Mouse (Mus musculus) forebrain, embryonic 11.5 days (tissue): ENCODE measurements around the gene Rnf111. TPM values are rescaled to one million over a fixed set of nuclear protein-coding genes. Genes with fewer than 3 reads are reported as not detected.
A peak's percentile ranks its signal among the peaks of the same experiment; 100 is the strongest.

Experiments used
- ATAC-seq: fragments of 200-750 bp; cut with Nextera tagmentation; replicated peaks from 2 replicates; pipeline ENCODE4 v1.8.0; 2017; ENCODE audit warnings: moderate TSS enrichment; ENCODE audit not compliant: low FRiP score
- DNase-seq: peaks from one replicate; pipeline ENCODE4 v3.0.0-alpha.2; 2017; ENCODE audit warnings: low spot score
- H3K27ac ChIP-seq: fragments of 300-500 bp; sonication (generic); 2 replicates; pipeline ENCODE4 v1.5.1; 2014; ENCODE audit warnings: low read depth, low read length
- H3K27me3 ChIP-seq: fragments of 300-500 bp; sonication (generic); 2 replicates; pipeline ENCODE4 v1.6.1; 2014; ENCODE audit warnings: mild to moderate bottlenecking, low read length, mixed read lengths; ENCODE audit not compliant: control insufficient read depth, insufficient read depth
- H3K36me3 ChIP-seq: fragments of 300-500 bp; sonication (generic); 2 replicates; pipeline ENCODE4 v1.6.1; 2014; ENCODE audit warnings: mild to moderate bottlenecking, low read length, moderate library complexity, mixed read lengths; ENCODE audit not compliant: control insufficient read depth, insufficient read depth
- H3K4me1 ChIP-seq: fragments of 300-500 bp; sonication (generic); replicated peaks from 2 replicates; pipeline ENCODE4 v1.6.1; 2014; ENCODE audit warnings: low read length, mixed read lengths; ENCODE audit not compliant: control insufficient read depth, insufficient read depth
- H3K4me2 ChIP-seq: fragments of 300-500 bp; sonication (generic); 2 replicates; pipeline ENCODE4 v1.6.1; 2014; ENCODE audit warnings: low read depth, mild to moderate bottlenecking, low read length, moderate library complexity, mixed read lengths; ENCODE audit not compliant: severe bottlenecking
- H3K4me3 ChIP-seq: fragments of 300-500 bp; sonication (generic); 2 replicates; pipeline ENCODE4 v1.5.1; 2014; ENCODE audit warnings: low read depth, low read length
- H3K9ac ChIP-seq: fragments of 300-500 bp; sonication (generic); 2 replicates; pipeline ENCODE4 v1.6.1; 2014; ENCODE audit warnings: low read length
- H3K9me3 ChIP-seq: fragments of 300-500 bp; sonication (generic); 2 replicates; pipeline ENCODE4 v1.6.1; 2016; ENCODE audit warnings: low read length, mixed read lengths; ENCODE audit not compliant: control insufficient read depth
- WGBS: fragments of 180-500 bp; shearing (Covaris S2); extraction: QIAGEN DNeasy Blood & Tissue Kit; methylation state at CpG from one replicate; pipeline ENCODE4 v1.1.7; 2014; 5-methylcytosine and 5-hydroxymethylcytosine counted together
- polyA plus RNA-seq: library from polyadenylated mRNA; unstranded; fragments of >200 nt; fragmentation: Nextera tagmentation; extraction: Ambion mirVana; gene quantifications from 2 replicates; pipeline ENCODE4 v1.2.1, GENCODE M21; 2014

Rnf111 gene
- polyA plus RNA-seq, 1 experiment from 2014 or later: 43.6 TPM

- no peaks in the 10 kb centered on the region for H3K27me3 ChIP-seq
- no peak overlapping the region for H3K4me2 ChIP-seq
- no peaks in the 10 kb centered on the region for H3K36me3 ChIP-seq
- no peak overlapping the region for H3K27ac ChIP-seq
- no peak for DNase-seq
- no peak overlapping the region for H3K9ac ChIP-seq
- WGBS: 82% methylated on average over 4 of the region's 4 CpGs
- no peaks in the 10 kb centered on the region for H3K4me1 ChIP-seq
- ATAC-seq: no peak
- H3K4me3 ChIP-seq: no peak overlapping the region
- H3K9me3 ChIP-seq: no peaks in the 10 kb centered on the region
Measured at GRCm38 (mm10) chr9:70509906-70510525, 6.5 kb upstream of the Rnf111 start.

GRCm38 (mm10) chr9:70506787-70507186, 3.3 kb upstream of the Rnf111 start:
- Histone ChIP-seq H3K27me3 (no peaks in the 10 kb centered on the region), H3K36me3 (no peaks in the 10 kb centered on the region), H3K9me3 (no peaks in the 10 kb centered on the region), H3K27ac (no peak overlapping the region), H3K4me1 (no peaks in the 10 kb centered on the region; the same call in 1 of the 2 replicates), H3K4me2 (no peak overlapping the region), H3K4me3 (no peak overlapping the region), H3K9ac (no peak overlapping the region)
- WGBS: 82% methylated on average over 8 of the region's 8 CpGs
- ATAC-seq (no peak), DNase-seq (no peak)

DNA sequence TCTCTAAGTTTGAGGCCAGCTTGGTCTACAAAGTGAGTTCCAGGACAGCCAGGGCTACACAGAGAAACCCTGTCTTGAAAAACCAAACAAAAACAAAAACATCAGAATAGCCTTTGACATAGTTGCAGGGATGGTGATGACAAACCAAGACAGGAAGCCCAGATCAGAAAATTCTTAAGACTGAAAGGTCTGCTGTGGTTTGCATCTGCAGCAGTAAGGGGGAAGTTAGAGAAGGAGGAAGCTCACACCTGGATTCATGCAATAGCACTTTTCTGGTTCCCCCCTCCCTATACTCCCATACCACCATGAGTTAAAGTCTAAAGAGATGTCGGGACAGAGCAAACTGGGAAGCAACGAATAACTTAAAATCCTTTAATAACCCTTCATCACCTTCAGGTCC, 2.7 kb upstream of the Rnf111 start:
- H3K27ac ChIP-seq: no peak overlapping the region
- no peaks in the 10 kb centered on the region for H3K27me3 ChIP-seq
- H3K9ac ChIP-seq: no peak overlapping the region
- no peak for DNase-seq
- WGBS: 67% methylated on average over 2 of the region's 2 CpGs
- ATAC-seq: no peak
- no peaks in the 10 kb centered on the region; the same call in 1 of the 2 replicates for H3K4me1 ChIP-seq
- no peaks in the 10 kb centered on the region for H3K9me3 ChIP-seq
- no peak overlapping the region for H3K4me2 ChIP-seq
- no peak overlapping the region for H3K4me3 ChIP-seq
- H3K36me3 ChIP-seq: no peaks in the 10 kb centered on the region

- no peaks in the 10 kb centered on the region; the same call in 1 of the 2 replicates for H3K4me1 ChIP-seq
- no peak for DNase-seq
Measured at GRCm38 (mm10) chr9:70503015-70503603, 416 bp downstream of the Rnf111 start.

DNA sequence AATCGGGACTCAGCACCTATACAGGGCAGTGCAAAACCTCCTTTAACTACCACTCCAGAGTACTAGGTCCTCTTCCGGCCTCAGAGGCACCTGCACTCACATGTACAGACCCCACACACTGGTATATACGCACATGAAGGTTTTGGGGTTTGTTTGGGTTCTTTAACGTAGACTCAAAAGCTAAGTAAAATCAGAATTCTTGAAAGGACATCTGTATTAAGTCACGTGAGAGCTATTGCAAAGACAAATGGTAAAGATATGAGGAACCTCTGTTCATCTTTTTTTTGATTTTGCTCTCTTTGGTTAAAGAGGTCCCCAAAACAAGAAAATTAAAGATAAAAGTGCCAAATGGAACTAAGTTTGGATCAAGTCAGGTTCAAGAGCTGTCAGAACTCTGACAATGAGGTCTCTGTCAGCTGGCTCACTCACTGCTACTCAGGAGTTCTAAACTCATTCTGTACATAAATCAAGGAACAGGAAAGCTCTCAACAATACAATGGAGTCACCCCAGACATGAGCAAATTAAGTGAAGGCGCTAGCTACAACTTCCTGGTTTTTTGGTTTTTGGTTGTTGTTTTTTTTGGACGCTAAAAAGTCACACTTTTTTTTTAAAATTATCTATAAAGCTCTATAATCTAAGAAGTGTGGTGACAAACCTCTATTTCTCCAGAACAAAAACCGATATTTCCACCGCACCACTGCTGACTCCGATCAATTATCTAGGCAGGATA, 1.1 kb downstream of the Rnf111 start:
- WGBS: 42% methylated on average over 10 of the region's 10 CpGs
- H3K9me3 ChIP-seq: no peaks in the 10 kb centered on the region
- H3K4me3 ChIP-seq: peak overlapping the region; percentile 92
- no peaks in the 10 kb centered on the region; the same call in 1 of the 2 replicates for H3K4me1 ChIP-seq
- DNase-seq (no peak), ATAC-seq (no peak)
- H3K27ac ChIP-seq: peak overlapping the region; percentile 96
- H3K27me3 ChIP-seq: no peaks in the 10 kb centered on the region
- H3K4me2 ChIP-seq: peak overlapping the region; percentile 58
- H3K36me3 ChIP-seq: no peaks in the 10 kb centered on the region
- H3K9ac ChIP-seq: peak overlapping the region; percentile 95

More at GRCm38 (mm10) chr9:70503015-70503603, 416 bp downstream of the Rnf111 start:
- H3K27ac ChIP-seq: peak overlapping the region; percentile 96
- no peaks in the 10 kb centered on the region for H3K9me3 ChIP-seq
- H3K4me2 ChIP-seq: peak overlapping the region; percentile 58
- ATAC-seq: peak; percentile 94
- H3K36me3 ChIP-seq: no peaks in the 10 kb centered on the region
- H3K9ac ChIP-seq: peak overlapping the region; percentile 95
- under 1% methylated on average over 39 of the region's 70 CpGs for WGBS
- peak overlapping the region; percentile 92 for H3K4me3 ChIP-seq
- no peaks in the 10 kb centered on the region for H3K27me3 ChIP-seq

DNA sequence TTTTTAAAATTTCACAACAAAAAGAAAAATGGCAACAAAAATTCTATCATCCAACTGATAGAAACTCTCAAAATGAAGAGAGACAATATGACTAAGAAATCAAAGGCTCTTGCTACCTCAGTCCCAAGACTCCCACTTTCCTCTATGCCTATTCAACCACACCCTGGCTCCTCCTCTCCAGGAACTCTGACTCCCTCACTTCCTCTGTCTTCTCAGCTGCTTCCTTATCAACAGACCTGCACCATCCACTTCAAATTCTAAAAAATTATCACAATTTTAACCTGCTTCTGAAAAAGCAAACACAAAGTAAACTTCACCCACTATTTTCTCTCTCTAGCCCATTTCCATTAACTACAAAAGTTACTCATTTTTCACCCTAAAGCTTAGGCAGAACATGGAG, 6.5 kb downstream of the Rnf111 start:
- no peaks in the 10 kb centered on the region for H3K9me3 ChIP-seq

DNA sequence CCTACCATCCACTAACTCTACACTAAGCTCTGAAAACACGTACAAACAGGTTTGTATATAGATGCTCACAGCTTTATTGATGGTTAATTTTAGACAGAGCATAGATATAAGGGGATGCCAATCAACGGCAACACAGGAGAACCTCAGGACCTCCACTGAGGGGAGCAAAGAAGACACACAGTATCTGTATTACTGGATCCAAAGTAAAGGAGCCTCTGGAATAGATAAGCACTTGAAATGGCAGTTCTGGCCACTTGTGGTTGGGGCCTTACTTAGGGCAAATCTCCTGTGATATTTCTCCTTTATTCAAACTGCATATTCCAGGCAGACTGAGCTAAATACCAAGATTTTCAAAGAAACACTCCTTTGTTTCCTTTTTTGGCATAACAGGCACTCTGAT, 10.5 kb downstream of the Rnf111 start:
- Histone ChIP-seq H3K4me3 (no peak overlapping the region), H3K4me1 (no peaks in the 10 kb centered on the region), H3K27me3 (no peaks in the 10 kb centered on the region), H3K27ac (no peak overlapping the region), H3K4me2 (no peak overlapping the region), H3K9ac (no peak overlapping the region), H3K9me3 (no peaks in the 10 kb centered on the region), H3K36me3 (no peaks in the 10 kb centered on the region)
- 89% methylated on average over 2 of the region's 2 CpGs for WGBS
- no peak for ATAC-seq
- DNase-seq: no peak

More for the DNA sequence above, 6.5 kb downstream of the Rnf111 start:
- no peak for DNase-seq
- Histone ChIP-seq H3K4me1 (no peaks in the 10 kb centered on the region), H3K9ac (no peak overlapping the region), H3K27ac (no peak overlapping the region), H3K36me3 (no peaks in the 10 kb centered on the region), H3K27me3 (no peaks in the 10 kb centered on the region), H3K4me2 (no peak overlapping the region), H3K4me3 (no peak overlapping the region)
- ATAC-seq: no peak

GRCm38 (mm10) chr9:70491176-70491575, 12.3 kb downstream of the Rnf111 start:
- 100% methylated on average over 1 of the region's 1 CpGs for WGBS
- Histone ChIP-seq H3K36me3 (no peaks in the 10 kb centered on the region), H3K4me3 (no peak overlapping the region), H3K4me2 (no peak overlapping the region), H3K4me1 (no peaks in the 10 kb centered on the region), H3K9ac (no peak overlapping the region), H3K9me3 (no peaks in the 10 kb centered on the region), H3K27me3 (no peaks in the 10 kb centered on the region), H3K27ac (no peak overlapping the region)
- no peak for ATAC-seq
- no peak for DNase-seq
